22 mouse cellular contexts compared by ENCODE assay signal in the genomic region with DNA sequence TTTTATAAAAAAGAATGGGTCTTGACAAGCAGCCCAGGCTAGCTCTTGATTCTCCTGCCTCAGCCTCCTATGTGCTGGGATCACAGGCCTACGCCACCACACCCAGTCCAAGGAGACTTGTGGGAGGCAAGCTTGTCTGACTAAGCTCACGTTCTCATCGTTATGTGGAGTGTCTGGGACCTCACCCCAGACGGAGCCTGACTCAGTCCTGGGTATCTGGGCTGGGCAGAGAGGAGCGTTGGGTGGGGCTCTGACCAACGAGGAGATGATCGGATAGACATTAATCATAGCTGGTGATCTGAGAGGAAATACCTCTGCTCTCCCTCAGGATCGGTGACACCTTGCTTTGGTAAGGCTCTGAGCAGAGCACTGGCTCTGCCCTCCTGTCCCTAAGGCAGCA. TPM values are rescaled to one million over a fixed set of nuclear protein-coding genes. Genes with fewer than 3 reads are reported as not detected.
"Had no signal": no experiment of that assay in that cellular context is flagged by ENCODE, and none has a peak within 500 bp of the region (broad histone marks: within the 10 kb centered on the region; RNA-seq: fewer than 3 reads in every experiment).

No protein-coding gene starts in this region.

- H3K4me3 ChIP-seq: neural tube, embryonic 12.5 days; stomach, embryonic 15.5 days had no signal

- H3K4me2 ChIP-seq: lung, embryonic 14.5 days; midbrain, embryonic 11.5 days; neural tube, embryonic 12.5 days; stomach, embryonic 15.5 days had no signal

- H3K4me1 ChIP-seq: neural tube, embryonic 12.5 days; stomach, embryonic 15.5 days had no signal

- H3K9ac ChIP-seq: liver, embryonic 14.5 days; lung, embryonic 14.5 days; neural tube, embryonic 12.5 days; stomach, embryonic 15.5 days had no signal

- H3K36me3 ChIP-seq: neural tube, embryonic 12.5 days; stomach, embryonic 15.5 days had no signal

- ATAC-seq: midbrain, embryonic 16.5 days had no signal

- DNase-seq: lung, adult 18-20 months; lung, embryonic 14.5 days; lung, postnatal 10 days; lung, postnatal 36 days; midbrain, embryonic 14.5 days; right cerebral cortex, postnatal 14 days; thymus, adult 2 months; thymus, postnatal 25 days; thymus, postnatal 4 days had no signal

- H3K27ac ChIP-seq: liver, embryonic 14.5 days; macrophage; neural tube, embryonic 12.5 days; stomach, embryonic 15.5 days had no signal

- H3K9me3 ChIP-seq: neural tube, embryonic 12.5 days; stomach, embryonic 15.5 days had no signal

- H3K27me3 ChIP-seq: stomach, embryonic 15.5 days had no signal

RNA-seq across cellular contexts. Expression of a gene that starts 1.7 kb away (rescaled TPM):
- total RNA-seq: megakaryocyte progenitor cell, adult 5-6 weeks had no signal
- polyA plus RNA-seq: liver, embryonic 14.5 days; liver, embryonic 16.5 days; lung, embryonic 14.5 days; lung, embryonic 16.5 days; macrophage; midbrain, embryonic 14.5 days; midbrain, embryonic 16.5 days; neural tube, embryonic 12.5 days; neural tube, embryonic 14.5 days; stomach, embryonic 15.5 days had no signal

RNA-seq across cellular contexts. Expression of a gene that starts 12.8 kb away (rescaled TPM):
- total RNA-seq: megakaryocyte progenitor cell, adult 5-6 weeks; neutrophil, adult 5-6 weeks had no signal
- polyA plus RNA-seq: liver, embryonic 14.5 days; liver, embryonic 16.5 days; lung, embryonic 14.5 days; lung, embryonic 16.5 days; macrophage; neural tube, embryonic 12.5 days; spleen, adult 2 months; stomach, embryonic 15.5 days; urinary bladder, adult 2 months had no signal
